Mouse (Mus musculus) CH12.LX (cell line): ENCODE results near the gene Ankrd31. TPM values are rescaled to one million over a fixed set of nuclear protein-coding genes. Genes with fewer than 3 reads are reported as not detected.
"Not testable (repeated sequence)": the region's sequence is repeated elsewhere in the genome, so short reads cannot be mapped to it uniquely, and the experiment has no call there.

ENCODE experiments used
- DNase-seq: peaks from one replicate; pipeline ENCODE4 v3.0.0-alpha.2; 2013; ENCODE audit errors: extremely low read depth
- H3K27ac ChIP-seq: 2 replicates; pipeline ENCODE4 v1.5.1; 2012; ENCODE audit warnings: low read depth, mild to moderate bottlenecking, control low read depth, moderate library complexity; ENCODE audit not compliant: insufficient read depth
- H3K27me3 ChIP-seq: replicated peaks from 2 replicates; pipeline ENCODE3; 2012; ENCODE audit warnings: inconsistent platforms
- H3K36me3 ChIP-seq, 2 experiments: replicated peaks in 1 of 2; 2 replicates each; pipeline versions ENCODE3 to v1.6.1; 2012; ENCODE audit warnings: inconsistent platforms in 1 of 2, low read length in 1 of 2, mild to moderate bottlenecking in 1 of 2, mixed read lengths in 1 of 2, moderate library complexity in 1 of 2; ENCODE audit not compliant: control insufficient read depth in 1 of 2, insufficient read depth in 1 of 2
- H3K4me1 ChIP-seq, 2 experiments: 2 replicates each; pipeline ENCODE4 v1.6.1; 2012; ENCODE audit warnings: inconsistent platforms in 1 of 2, moderate library complexity in 1 of 2; ENCODE audit not compliant: insufficient read depth in 2 of 2, control insufficient read depth in 1 of 2
- H3K4me2 ChIP-seq: 2 replicates; pipeline ENCODE4 v1.6.1; 2012; ENCODE audit warnings: low read depth, mild to moderate bottlenecking, control low read depth; ENCODE audit not compliant: poor library complexity, insufficient read depth, severe bottlenecking
- H3K4me3 ChIP-seq, 3 experiments: fragments of 150-350 bp in 1 of 3; sonication (generic) in 1 of 3; replicated peaks in 1 of 3; 2 replicates each; pipeline versions ENCODE3 to v1.5.1; 2011 to 2012; ENCODE audit warnings: low read depth in 2 of 3, low read length in 2 of 3, mild to moderate bottlenecking in 2 of 3, moderate library complexity in 2 of 3, control low read depth in 1 of 3, improper control_type of control experiment in 1 of 3, inconsistent platforms in 1 of 3, mixed read lengths in 1 of 3; ENCODE audit not compliant: poor library complexity in 1 of 3
- H3K79me2 ChIP-seq: replicated peaks from 2 replicates; pipeline ENCODE4 v1.6.1; 2012; ENCODE audit warnings: mild to moderate bottlenecking, moderate library complexity; ENCODE audit not compliant: control insufficient read depth, poor library complexity, insufficient read depth, severe bottlenecking; ENCODE audit errors: extremely low read depth
- H3K9ac ChIP-seq: 2 replicates; pipeline ENCODE4 v1.6.1; 2012; ENCODE audit warnings: low read depth, mild to moderate bottlenecking, control low read depth, moderate library complexity; ENCODE audit not compliant: insufficient read depth
- H3K9me3 ChIP-seq: replicated peaks from 2 replicates; pipeline ENCODE3; 2012; ENCODE audit warnings: low read length, inconsistent platforms, mixed read lengths
- E2F4 ChIP-seq: IDR thresholded peaks from 2 replicates; pipeline ENCODE4 v1.6.1; 2011; ENCODE audit warnings: low read depth, low read length, improper control_type of control experiment; ENCODE audit not compliant: insufficient replicate concordance
- HCFC1 ChIP-seq: IDR thresholded peaks from 2 replicates; pipeline ENCODE4 v1.6.1; 2012; ENCODE audit warnings: low read depth, mild to moderate bottlenecking, inconsistent platforms, low read length, improper control_type of control experiment
- KAT2A ChIP-seq: IDR thresholded peaks from 2 replicates; pipeline ENCODE4 v1.6.1; 2012; ENCODE audit warnings: low read length, improper control_type of control experiment, inconsistent platforms; ENCODE audit not compliant: insufficient replicate concordance
- MAX ChIP-seq: IDR thresholded peaks from 2 replicates; pipeline ENCODE4 v1.6.1; 2011; ENCODE audit warnings: low read length, improper control_type of control experiment
- MEF2A ChIP-seq: IDR thresholded peaks from 2 replicates; pipeline ENCODE4 v1.6.1; 2014; ENCODE audit warnings: low read depth, mild to moderate bottlenecking, inconsistent platforms, low read length, improper control_type of control experiment, borderline replicate concordance
- POLR2AphosphoS2 ChIP-seq: IDR thresholded peaks from 2 replicates; pipeline ENCODE4 v1.6.1; 2011; ENCODE audit warnings: low read depth, low read length, improper control_type of control experiment
- RAD21 ChIP-seq: IDR thresholded peaks from 2 replicates; pipeline ENCODE4 v1.6.1; 2011; ENCODE audit warnings: low read depth, mild to moderate bottlenecking, low read length, improper control_type of control experiment, moderate library complexity
- RCOR1 ChIP-seq: conservative IDR thresholded peaks from 2 replicates; pipeline ENCODE4 v1.6.1; 2012; ENCODE audit warnings: low read depth, mild to moderate bottlenecking, inconsistent platforms, low read length, improper control_type of control experiment
- ZNF384 ChIP-seq: IDR thresholded peaks from 2 replicates; pipeline ENCODE4 v1.6.1; 2012; ENCODE audit warnings: low read depth, low read length, improper control_type of control experiment, inconsistent platforms
- dilution Hi-C: fragments of 300-500 bp; cut with MboI; formaldehyde crosslinking; loops from 2 replicates; pipeline ENCODE4 v1.14.3; 2020; ENCODE audit warnings: low sequenced_read_pairs; ENCODE audit not compliant: extremely low pct_unique_long_range_greater_than_20kb, extremely low pct_ligation_motif_present
- in situ Hi-C: fragments of 300-500 bp; cut with MboI; formaldehyde crosslinking; loops from 3 replicates; pipeline ENCODE4 v1.14.3; 2019; ENCODE audit warnings: low sequenced_read_pairs, low pct_ligation_motif_present, low pct_unique_long_range_greater_than_20kb, mixed read lengths
- polyA plus RNA-seq: library from polyadenylated mRNA; unstranded; fragments of >175 nt; gene quantifications from 2 replicates; pipeline ENCODE4 v1.2.1, GENCODE M21; 2012; ENCODE audit warnings: low read depth; ENCODE audit not compliant: insufficient read length
- total RNA-seq, 2 experiments: library from RNA; depleted of rRNA; stranded (reverse); fragments of 300-350 nt in 1 of 2; fragments of >200 nt in 1 of 2; gene quantifications; 2 replicates each; pipeline ENCODE4 v1.2.3; 2012 to 2014

Gene Ankrd31
- total and polyA plus RNA-seq, 3 experiments, result not detected

- Histone ChIP-seq H3K4me2 (no peak overlapping the region), H3K27ac (no peak overlapping the region), H3K79me2 (no peaks in the 10 kb centered on the region), H3K9ac (no peak overlapping the region), H3K4me3 (no peak overlapping the region), H3K36me3 (no peaks in the 10 kb centered on the region), H3K9me3 (no peaks in the 10 kb centered on the region), H3K27me3 (no peaks in the 10 kb centered on the region), H3K4me1 (no peaks in the 10 kb centered on the region)
- no peak for DNase-seq
- in situ Hi-C loops (no loop called here), dilution Hi-C loops (no loop called here)
- no peak for TF ChIP-seq HCFC1
- TF ChIP-seq RCOR1, result no peak
- no peak for TF ChIP-seq KAT2A
- TF ChIP-seq E2F4, result no peak
- TF ChIP-seq POLR2AphosphoS2, result no peak
- no peak for TF ChIP-seq MEF2A
Measured at GRCm38 (mm10) chr13:96937059-96937558, 189.0 kb downstream of the Ankrd31 start.

GRCm38 (mm10) chr13:96939680-96940079 lies 191.6 kb downstream of the Ankrd31 start:
- dilution Hi-C loops (no loop called here), in situ Hi-C loops (no loop called here)
- no peaks in the 10 kb centered on the region for H3K9me3 ChIP-seq
- no peaks in the 10 kb centered on the region for H3K4me1 ChIP-seq
- H3K27ac ChIP-seq, result no peak overlapping the region
- no peak for DNase-seq
- no peaks in the 10 kb centered on the region for H3K27me3 ChIP-seq
- H3K4me3 ChIP-seq, result no peak overlapping the region
- no peak overlapping the region for H3K9ac ChIP-seq
- TF ChIP-seq ZNF384, result no peak
- TF ChIP-seq RAD21, result no peak
- no peak for TF ChIP-seq MAX
- no peaks in the 10 kb centered on the region for H3K36me3 ChIP-seq
- H3K79me2 ChIP-seq, result no peaks in the 10 kb centered on the region
- no peak overlapping the region for H3K4me2 ChIP-seq

GRCm38 (mm10) chr13:96941481-96941880 lies 193.4 kb downstream of the Ankrd31 start:
- H3K79me2 ChIP-seq, dilution Hi-C loops, in situ Hi-C loops: not testable (repeated sequence)

More at GRCm38 (mm10) chr13:96941481-96941880, 193.4 kb downstream of the Ankrd31 start:
- not testable (repeated sequence) for H3K36me3 ChIP-seq, H3K4me2 ChIP-seq, H3K9ac ChIP-seq, DNase-seq, H3K4me1 ChIP-seq, H3K27me3 ChIP-seq, H3K9me3 ChIP-seq, H3K4me3 ChIP-seq, H3K27ac ChIP-seq
